Mouse (Mus musculus): ENCODE measurements around the gene Tbx3.

GRCm38 (mm10) chr5:119651135-119651965 lies 19.1 kb upstream of the Tbx3 start:
- TF ChIP-seq CTCF (IDR thresholded peaks at IDR 0.05; ENCODE audit: low read depth) (no peak), EP300 (optimal IDR thresholded peaks at IDR 0.05) (no peak)

Measured in stomach, postnatal 0 days (tissue).